Mouse (Mus musculus) neural tube, embryonic 14.5 days (tissue): ENCODE measurements around the gene Tcf20. TPM values are rescaled to one million over a fixed set of nuclear protein-coding genes. Genes with fewer than 3 reads are reported as not detected.
"Not testable (repeated sequence)": the region's sequence is repeated elsewhere in the genome, so short reads cannot be mapped to it uniquely, and the experiment has no call there.

ENCODE experiments used
- ATAC-seq: fragments of 200-750 bp; cut with Nextera tagmentation; 2 replicates; pipeline ENCODE4 v1.8.0; 2017; ENCODE audit warnings: low read depth, mild to moderate bottlenecking, moderate TSS enrichment, moderate library complexity
- H3K27ac ChIP-seq: fragments of 300-500 bp; sonication (generic); 2 replicates; pipeline ENCODE4 v1.5.1; 2014; ENCODE audit warnings: low read depth, mild to moderate bottlenecking, control low read depth, low read length, moderate library complexity, mixed read lengths
- H3K27me3 ChIP-seq: fragments of 300-500 bp; sonication (generic); 2 replicates; pipeline ENCODE4 v1.6.1; 2014; ENCODE audit warnings: low read length; ENCODE audit not compliant: control insufficient read depth, insufficient read depth
- H3K36me3 ChIP-seq: fragments of 300-500 bp; sonication (generic); 2 replicates; pipeline ENCODE4 v1.6.1; 2014; ENCODE audit warnings: low read length, mixed read lengths; ENCODE audit not compliant: control insufficient read depth, insufficient read depth
- H3K4me1 ChIP-seq: fragments of 300-500 bp; sonication (generic); 2 replicates; pipeline ENCODE4 v1.6.1; 2014; ENCODE audit warnings: low read length; ENCODE audit not compliant: control insufficient read depth, insufficient read depth
- H3K4me2 ChIP-seq: fragments of 300-500 bp; sonication (generic); 2 replicates; pipeline ENCODE4 v1.6.1; 2014; ENCODE audit warnings: mild to moderate bottlenecking, low read depth, low read length, control low read depth
- H3K4me3 ChIP-seq: fragments of 300-500 bp; sonication (generic); 2 replicates; pipeline ENCODE4 v1.5.1; 2014; ENCODE audit warnings: low read depth, low read length, control low read depth, mixed read lengths
- H3K9ac ChIP-seq: fragments of 300-500 bp; sonication (generic); replicated peaks from 2 replicates; pipeline ENCODE4 v1.6.1; 2014; ENCODE audit warnings: low read depth, mild to moderate bottlenecking, control low read depth, low read length, mixed read lengths
- H3K9me3 ChIP-seq: fragments of 300-500 bp; sonication (generic); 2 replicates; pipeline ENCODE4 v1.6.1; 2016; ENCODE audit warnings: low read length; ENCODE audit not compliant: control insufficient read depth
- WGBS: fragments of 180-500 bp; shearing (Covaris S2); extraction: QIAGEN DNeasy Blood & Tissue Kit; methylation state at CpG from one replicate; pipeline ENCODE4 v1.1.7; 2014; 5-methylcytosine and 5-hydroxymethylcytosine counted together
- polyA plus RNA-seq: library from polyadenylated mRNA; unstranded; fragments of >200 nt; fragmentation: Nextera tagmentation; extraction: Ambion mirVana; gene quantifications from 2 replicates; pipeline ENCODE4 v1.2.1, GENCODE M21; 2014

The Tcf20 gene
- polyA plus RNA-seq, 1 experiment from 2014 or later, result 16.3 TPM

GRCm38 (mm10) chr15:82898141-82898739 lies 89.4 kb downstream of the Tcf20 start:
- Histone ChIP-seq H3K4me2 (peak overlapping the region; percentile 91), H3K9me3 (no peaks in the 10 kb centered on the region), H3K4me1 (peaks cover 24% of the 10 kb centered on the region), H3K27ac (no peak overlapping the region), H3K4me3 (peak overlapping the region; percentile 99), H3K36me3 (no peaks in the 10 kb centered on the region), H3K9ac (peak overlapping the region; percentile 74), H3K27me3 (peaks cover 5% of the 10 kb centered on the region; the same call in 1 of the 2 replicates)
- WGBS, result 13% methylated on average over 11 of the region's 11 CpGs
- ATAC-seq, result no peak

- Histone ChIP-seq H3K4me1 (peaks cover 24% of the 10 kb centered on the region), H3K27ac (no peak overlapping the region), H3K4me3 (no peak overlapping the region), H3K9ac (no peak overlapping the region), H3K27me3 (peaks cover 5% of the 10 kb centered on the region; the same call in 1 of the 2 replicates), H3K4me2 (no peak overlapping the region), H3K9me3 (no peaks in the 10 kb centered on the region), H3K36me3 (no peaks in the 10 kb centered on the region)
- ATAC-seq, result no peak
- WGBS, result 81% methylated on average over 1 of the region's 1 CpGs
These were observed 91.3 kb downstream of the Tcf20 start for GRCm38 (mm10) chr15:82896336-82896735.

GRCm38 (mm10) chr15:82890470-82890869 lies 97.2 kb downstream of the Tcf20 start:
- H3K9me3 ChIP-seq, result no peaks in the 10 kb centered on the region
- no peaks in the 10 kb centered on the region for H3K27me3 ChIP-seq
- no peaks in the 10 kb centered on the region for H3K36me3 ChIP-seq
- no peak for ATAC-seq
- H3K4me2 ChIP-seq, result no peak overlapping the region
- H3K27ac ChIP-seq, result no peak overlapping the region
- no peak overlapping the region for H3K4me3 ChIP-seq
- H3K9ac ChIP-seq, result no peak overlapping the region
- no peaks in the 10 kb centered on the region for H3K4me1 ChIP-seq

- H3K4me2 ChIP-seq, result no peak overlapping the region
- H3K36me3 ChIP-seq, result no peaks in the 10 kb centered on the region
These were observed 98.2 kb downstream of the Tcf20 start for GRCm38 (mm10) chr15:82889426-82889825.

GRCm38 (mm10) chr15:82888466-82888865 lies 99.2 kb downstream of the Tcf20 start:
- no peak for ATAC-seq
- 90% methylated on average over 2 of the region's 2 CpGs for WGBS
- Histone ChIP-seq H3K36me3 (no peaks in the 10 kb centered on the region), H3K4me3 (no peak overlapping the region), H3K9me3 (no peaks in the 10 kb centered on the region), H3K27me3 (no peaks in the 10 kb centered on the region), H3K27ac (no peak overlapping the region), H3K9ac (no peak overlapping the region), H3K4me1 (no peaks in the 10 kb centered on the region), H3K4me2 (no peak overlapping the region)

More at GRCm38 (mm10) chr15:82889426-82889825, 98.2 kb downstream of the Tcf20 start:
- H3K9me3 ChIP-seq, result no peaks in the 10 kb centered on the region
- 79% methylated on average over 1 of the region's 1 CpGs for WGBS
- no peak overlapping the region for H3K4me3 ChIP-seq
- H3K27me3 ChIP-seq, result no peaks in the 10 kb centered on the region
- ATAC-seq, result no peak
- H3K27ac ChIP-seq, result no peak overlapping the region
- no peak overlapping the region for H3K9ac ChIP-seq
- no peaks in the 10 kb centered on the region for H3K4me1 ChIP-seq

GRCm38 (mm10) chr15:82877309-82877708 lies 110.4 kb downstream of the Tcf20 start:
- no peaks in the 10 kb centered on the region for H3K9me3 ChIP-seq
- H3K9ac ChIP-seq, result no peak overlapping the region
- no peak overlapping the region for H3K4me2 ChIP-seq
- ATAC-seq, result no peak
- no peaks in the 10 kb centered on the region for H3K36me3 ChIP-seq
- H3K4me3 ChIP-seq, result no peak overlapping the region
- no peak overlapping the region for H3K27ac ChIP-seq
- no peaks in the 10 kb centered on the region for H3K4me1 ChIP-seq
- no peaks in the 10 kb centered on the region for H3K27me3 ChIP-seq

- Histone ChIP-seq H3K36me3 (no peaks in the 10 kb centered on the region), H3K27ac (no peak overlapping the region), H3K9ac (no peak overlapping the region), H3K27me3 (no peaks in the 10 kb centered on the region), H3K4me3 (no peak overlapping the region), H3K4me1 (no peaks in the 10 kb centered on the region), H3K4me2 (no peak overlapping the region), H3K9me3 (no peaks in the 10 kb centered on the region)
- ATAC-seq, result no peak
- 90% methylated on average over 2 of the region's 2 CpGs for WGBS
These were observed 110.8 kb downstream of the Tcf20 start for GRCm38 (mm10) chr15:82876863-82877262.

- no peak for ATAC-seq
- no peaks in the 10 kb centered on the region for H3K9me3 ChIP-seq
- no peaks in the 10 kb centered on the region for H3K27me3 ChIP-seq
- H3K4me1 ChIP-seq, result no peaks in the 10 kb centered on the region
- no peak overlapping the region for H3K27ac ChIP-seq
- H3K36me3 ChIP-seq, result no peaks in the 10 kb centered on the region
- WGBS, result 97% methylated on average over 1 of the region's 1 CpGs
- no peak overlapping the region for H3K4me2 ChIP-seq
- H3K9ac ChIP-seq, result no peak overlapping the region
- no peak overlapping the region for H3K4me3 ChIP-seq
These were observed 115.6 kb downstream of the Tcf20 start for GRCm38 (mm10) chr15:82872037-82872436.

GRCm38 (mm10) chr15:82866286-82866685 lies 121.4 kb downstream of the Tcf20 start:
- H3K4me1 ChIP-seq, H3K4me3 ChIP-seq, H3K27ac ChIP-seq, H3K27me3 ChIP-seq, H3K36me3 ChIP-seq, ATAC-seq, H3K4me2 ChIP-seq, H3K9me3 ChIP-seq, H3K9ac ChIP-seq: not testable (repeated sequence)
- 100% methylated on average over 3 of the region's 3 CpGs for WGBS
